Mouse (Mus musculus): ENCODE results near the gene Lrrc7. TPM values are rescaled to one million over a fixed set of nuclear protein-coding genes. Genes with fewer than 3 reads are reported as not detected.

The Lrrc7 gene
- not detected in 2 replicates for total RNA-seq (2015)
- total RNA-seq (2017): not detected in 2 replicates

DNA sequence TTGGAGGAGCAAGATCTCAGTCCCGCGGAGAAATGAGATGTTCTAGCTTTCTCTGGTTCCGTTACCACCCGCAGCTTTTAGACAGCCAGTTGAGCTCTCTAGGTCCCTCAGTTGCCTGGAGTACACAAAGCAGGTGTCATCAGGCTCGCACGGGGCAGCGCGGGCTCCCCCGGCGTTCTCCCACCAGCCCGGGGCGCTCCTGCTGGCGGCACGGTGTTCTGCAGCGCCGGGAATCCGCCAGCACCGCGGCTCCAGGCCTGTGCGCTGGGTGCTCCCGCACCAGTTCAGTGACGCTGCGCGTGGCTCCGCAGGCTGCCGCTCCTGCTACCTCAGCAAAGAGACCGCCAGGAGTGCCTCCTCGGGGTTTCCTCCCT is at the start of gene Lrrc7:
Gene Lrrc7 (minus strand): TSS at position 235 of the 374 bp plus-strand sequence.
- peak; percentile 70 for ATAC-seq (replicated peaks; ENCODE audit: poor library complexity)

GRCm38 (mm10) chr3:158607065-158607464 is 45.0 kb upstream of the Lrrc7 start:
- no peak for ATAC-seq (replicated peaks; ENCODE audit: poor library complexity)

DNA sequence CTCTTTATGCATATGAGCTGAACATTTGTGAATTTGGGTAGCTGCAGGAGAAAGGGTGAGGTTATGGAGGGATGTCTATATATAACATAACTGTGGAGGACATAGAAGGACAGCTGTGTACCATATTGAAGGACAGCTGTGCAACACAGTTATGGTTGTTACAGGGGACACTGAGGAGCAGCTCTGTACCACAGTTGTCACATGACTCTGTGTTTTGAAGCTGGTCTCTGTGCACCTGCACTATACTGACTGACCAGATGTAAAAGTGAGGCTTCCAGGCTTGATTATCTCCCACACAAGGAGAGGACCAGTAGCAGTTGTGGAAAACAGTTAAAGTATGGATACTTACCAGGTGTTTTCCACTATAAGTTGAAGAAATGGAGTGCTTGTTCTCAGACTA is 43.3 kb upstream of the Lrrc7 start:
- ATAC-seq (replicated peaks; ENCODE audit: poor library complexity): no peak

GRCm38 (mm10) chr3:158561256-158561986 is 600 bp downstream of the Lrrc7 start:
- ATAC-seq (replicated peaks; ENCODE audit: poor library complexity): 0 out of 2 replicates have a peak, but pooled peaks have one; percentile 6

DNA sequence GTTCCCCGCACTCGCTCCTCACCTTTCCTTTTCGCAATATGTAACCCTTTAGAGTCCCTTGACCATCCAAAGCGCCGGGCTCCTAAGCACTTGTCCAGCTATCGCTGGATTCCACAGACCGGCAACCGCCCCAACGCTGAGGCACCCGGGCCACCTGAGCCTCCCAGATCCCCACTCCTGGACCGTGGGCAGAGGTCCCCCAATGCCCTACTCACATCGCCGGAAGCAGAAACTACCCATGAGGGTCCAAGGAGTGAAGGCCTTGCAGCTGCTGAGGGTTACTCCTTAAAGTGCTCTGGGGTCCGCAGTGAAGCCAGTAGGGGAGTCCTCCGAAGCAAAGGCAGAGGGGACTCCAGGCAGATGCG is 1.1 kb downstream of the Lrrc7 start:
- ATAC-seq (replicated peaks; ENCODE audit: poor library complexity): no peak

GRCm38 (mm10) chr3:158559691-158560650 is 2.0 kb downstream of the Lrrc7 start:
- ATAC-seq (replicated peaks; ENCODE audit: poor library complexity): no peak

GRCm38 (mm10) chr3:158559131-158559658 is 2.8 kb downstream of the Lrrc7 start:
- ATAC-seq (replicated peaks; ENCODE audit: poor library complexity): no peak

DNA sequence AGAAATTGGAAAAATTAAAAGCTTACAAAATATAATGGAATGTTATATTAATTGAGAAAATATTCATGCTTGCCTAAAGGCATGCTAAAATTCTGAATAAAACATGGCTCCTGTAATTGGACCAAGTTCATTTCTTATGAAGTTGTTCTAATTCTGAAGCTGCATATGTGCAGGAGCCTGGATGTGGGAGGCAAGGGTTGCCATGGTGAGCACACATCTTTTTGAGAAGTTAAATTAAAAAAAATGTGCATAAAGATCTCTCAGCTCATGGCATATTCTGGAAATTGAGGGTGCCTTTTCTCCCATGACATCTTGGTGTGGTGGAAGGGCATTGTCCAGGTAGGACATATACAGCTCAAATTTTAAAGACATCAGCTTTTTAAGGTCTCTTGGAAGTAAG is 3.4 kb downstream of the Lrrc7 start:
- no peak for ATAC-seq (replicated peaks; ENCODE audit: poor library complexity)

GRCm38 (mm10) chr3:158554280-158554679 is 7.7 kb downstream of the Lrrc7 start:
- no peak for ATAC-seq (replicated peaks; ENCODE audit: poor library complexity)

DNA sequence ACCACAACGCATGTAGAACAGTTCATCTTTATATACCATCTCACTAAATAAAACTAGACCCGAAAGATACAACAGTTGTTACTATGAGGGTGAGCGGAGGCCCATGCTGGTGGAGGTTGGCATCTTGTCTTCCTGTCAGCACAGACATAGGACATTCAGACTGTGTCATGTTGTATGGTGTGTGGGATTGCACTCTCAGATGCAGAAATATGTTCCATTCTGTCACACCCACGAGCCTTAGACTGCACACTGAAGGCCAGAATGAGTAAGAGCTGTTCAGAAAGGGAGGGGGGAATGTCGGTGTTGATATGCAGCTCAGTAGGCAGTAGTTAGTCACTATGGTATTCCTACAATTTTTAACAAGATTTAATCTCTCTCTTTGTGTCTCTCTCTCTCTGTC is 9.9 kb downstream of the Lrrc7 start:
- no peak for ATAC-seq (replicated peaks; ENCODE audit: poor library complexity)

- no peak for ATAC-seq (replicated peaks; ENCODE audit: poor library complexity)
Observed at GRCm38 (mm10) chr3:158543481-158543880, 18.5 kb downstream of the Lrrc7 start.

DNA sequence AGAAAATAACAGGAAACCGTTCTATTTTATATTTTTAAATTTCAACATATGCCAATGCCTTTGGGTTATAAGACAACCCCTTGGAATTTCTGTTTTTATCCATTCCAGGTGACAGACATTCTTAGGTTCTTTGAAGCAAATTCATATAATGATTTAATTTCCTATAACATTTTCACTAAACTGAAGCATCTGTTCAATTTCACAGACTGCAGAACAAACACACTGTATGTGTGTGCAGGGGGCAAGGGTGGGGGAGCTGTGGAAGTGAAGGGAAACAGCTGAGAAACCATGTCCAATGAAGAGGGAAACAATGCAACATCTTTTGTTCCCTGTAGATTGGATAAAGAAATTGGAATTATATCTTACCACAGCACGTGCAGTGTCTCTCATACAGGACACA is 29.2 kb downstream of the Lrrc7 start:
- no peak for ATAC-seq (replicated peaks; ENCODE audit: poor library complexity)

GRCm38 (mm10) chr3:158528471-158528870 is 33.5 kb downstream of the Lrrc7 start:
- no peak for ATAC-seq (replicated peaks; ENCODE audit: poor library complexity)

- ATAC-seq (replicated peaks; ENCODE audit: poor library complexity): no peak
Observed at GRCm38 (mm10) chr3:158493730-158494129, 68.3 kb downstream of the Lrrc7 start.

DNA sequence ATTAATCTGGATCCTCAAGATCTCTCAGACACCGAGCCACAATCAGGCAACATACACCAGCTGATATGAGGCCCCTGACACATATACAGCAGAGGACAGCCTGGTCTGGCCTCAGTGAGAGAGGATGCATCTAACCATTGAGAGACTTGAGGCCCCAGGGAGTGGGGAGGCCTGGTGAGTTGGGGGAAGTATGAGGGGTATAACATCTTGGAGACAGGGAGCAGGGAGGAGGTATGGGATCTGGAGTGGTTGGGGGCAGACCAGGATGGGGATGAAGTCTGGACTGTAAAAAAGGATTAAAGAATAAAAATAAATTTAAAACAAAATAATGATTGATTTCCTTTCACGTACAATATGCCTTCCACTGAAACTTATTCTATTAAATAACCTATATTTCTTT is 82.3 kb downstream of the Lrrc7 start:
- ATAC-seq (replicated peaks; ENCODE audit: poor library complexity): no peak

DNA sequence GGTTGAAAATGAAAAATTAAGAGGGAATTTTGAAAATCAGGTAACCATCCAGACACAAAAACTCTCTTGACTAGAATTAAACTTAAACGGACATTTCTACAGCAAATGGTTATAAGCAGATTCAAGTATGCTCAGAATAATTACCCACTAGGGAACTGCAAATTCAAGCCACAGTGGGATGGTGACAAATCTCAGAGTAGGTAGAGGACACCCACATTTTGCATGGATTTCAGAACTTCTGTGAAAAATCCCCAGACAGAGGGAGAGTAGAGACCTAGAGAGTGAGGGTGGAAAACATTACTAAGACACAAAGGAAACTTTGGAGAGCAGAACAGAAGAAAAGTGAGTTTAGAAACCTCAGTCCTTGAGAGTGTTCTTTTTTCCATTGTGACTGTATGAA is 161.4 kb downstream of the Lrrc7 start:
- ATAC-seq (replicated peaks; ENCODE audit: poor library complexity): no peak

DNA sequence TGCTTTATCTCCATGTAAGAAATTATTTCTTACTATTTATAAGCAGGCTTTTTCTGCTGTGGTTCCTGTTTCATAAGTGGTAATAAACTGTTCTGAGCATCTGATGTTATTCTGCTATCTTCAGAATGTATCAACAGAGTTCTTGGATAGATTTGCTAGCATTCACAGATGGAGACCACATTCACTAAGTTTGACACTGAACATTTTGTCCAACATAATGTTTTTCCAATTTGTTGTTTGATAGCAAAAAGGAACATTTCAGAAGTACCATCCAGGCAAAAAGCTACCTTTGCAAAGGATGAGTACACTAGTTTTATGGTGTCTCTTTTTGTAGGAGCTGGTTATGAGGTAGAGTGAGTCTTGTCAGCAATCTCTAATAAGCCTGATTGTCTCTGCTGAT is 170.5 kb downstream of the Lrrc7 start:
- ATAC-seq (replicated peaks; ENCODE audit: poor library complexity): no peak

DNA sequence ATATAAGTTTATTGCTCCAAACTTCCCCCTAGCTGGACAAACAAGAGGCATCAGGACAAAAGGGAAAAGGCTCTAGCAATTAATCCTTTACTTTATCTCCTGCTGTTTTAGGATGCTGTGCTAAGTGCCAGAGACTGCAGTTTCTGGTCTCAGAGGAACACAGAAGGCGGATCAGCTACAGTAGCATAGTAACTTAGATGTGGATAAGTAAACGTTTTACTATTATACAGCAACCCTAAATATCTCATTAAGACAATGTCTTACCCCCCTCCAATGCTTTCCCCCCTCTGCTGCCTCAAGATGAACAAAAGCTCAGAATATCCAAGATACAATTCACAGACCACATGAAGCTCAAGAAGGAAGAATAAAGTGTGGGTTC is 174.0 kb downstream of the Lrrc7 start:
- no peak for ATAC-seq (replicated peaks; ENCODE audit: poor library complexity)

GRCm38 (mm10) chr3:158387413-158388075 is 174.5 kb downstream of the Lrrc7 start:
- no peak for ATAC-seq (replicated peaks; ENCODE audit: poor library complexity)

DNA sequence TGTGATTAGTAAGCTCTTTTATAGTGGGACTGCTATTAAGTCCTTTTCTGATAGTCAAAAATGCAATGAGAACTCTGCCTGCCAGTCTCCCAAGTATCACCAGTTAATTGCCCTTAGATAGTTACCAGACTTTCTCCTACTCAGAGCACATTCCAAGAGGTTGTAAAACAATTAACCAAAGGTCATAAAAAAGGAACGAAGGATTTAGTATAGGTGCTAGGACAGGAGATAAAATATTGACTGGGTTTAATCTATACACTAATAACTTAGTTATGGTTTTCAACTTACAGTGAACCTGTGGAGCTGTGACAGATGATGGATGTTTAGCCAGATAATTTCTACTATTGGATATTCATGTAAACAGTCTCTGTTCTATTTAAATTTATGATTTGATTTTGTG is 175.2 kb downstream of the Lrrc7 start:
- no peak for ATAC-seq (replicated peaks; ENCODE audit: poor library complexity)

DNA sequence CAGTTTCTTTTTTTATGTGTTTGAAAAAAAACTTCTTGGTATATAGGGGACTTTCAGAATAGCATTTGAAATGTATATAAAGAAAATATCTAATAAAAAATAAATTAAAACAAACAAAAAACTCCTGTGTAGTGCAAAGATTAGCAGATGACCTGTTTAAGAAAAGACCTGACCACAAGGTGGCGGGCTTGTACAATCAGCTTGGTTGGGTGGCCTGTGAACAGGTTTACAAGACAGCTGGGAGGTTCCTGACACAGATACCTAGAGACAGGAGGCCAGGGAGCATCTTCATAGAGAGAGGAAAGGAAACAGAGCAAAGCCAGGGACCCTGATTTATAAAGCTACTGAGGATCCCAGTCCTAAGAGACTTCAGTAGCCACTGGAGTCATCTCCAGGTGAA is 186.1 kb downstream of the Lrrc7 start:
- ATAC-seq (replicated peaks; ENCODE audit: poor library complexity): peak; percentile 64; the same call in 1 of the 2 replicates
